Mouse (Mus musculus) midbrain, embryonic 15.5 days (tissue): ENCODE measurements at regions not wholly inside any gene's neighbourhood (a gene's known extent, or its start where the extent isn't known, plus 50 kb on each side); places are given as distances from the start of the nearest gene placed in this dataset.
"Not testable (repeated sequence)": the region's sequence is repeated elsewhere in the genome, so short reads cannot be mapped to it uniquely, and the experiment has no call there.

Experiments
- ATAC-seq: fragments of 200-750 bp; cut with Nextera tagmentation; replicated peaks from 2 replicates; pipeline ENCODE4 v1.8.0; 2017; ENCODE audit warnings: moderate TSS enrichment
- H3K27ac ChIP-seq: fragments of 300-500 bp; sonication (generic); 2 replicates; pipeline ENCODE4 v1.5.1; 2015; ENCODE audit warnings: mild to moderate bottlenecking, inconsistent platforms
- H3K27me3 ChIP-seq: fragments of 300-500 bp; sonication (generic); replicated peaks from 2 replicates; pipeline ENCODE4 v1.6.1; 2015; ENCODE audit warnings: inconsistent platforms
- H3K36me3 ChIP-seq: fragments of 300-500 bp; sonication (generic); replicated peaks from 2 replicates; pipeline ENCODE4 v1.6.1; 2015; ENCODE audit warnings: inconsistent platforms
- H3K4me1 ChIP-seq: fragments of 300-500 bp; sonication (generic); 2 replicates; pipeline ENCODE4 v1.6.1; 2015; ENCODE audit warnings: inconsistent platforms
- H3K4me2 ChIP-seq: fragments of 300-500 bp; sonication (generic); 2 replicates; pipeline ENCODE4 v1.6.1; 2015; ENCODE audit warnings: inconsistent platforms, mild to moderate bottlenecking, moderate library complexity
- H3K4me3 ChIP-seq: fragments of 300-500 bp; sonication (generic); 2 replicates; pipeline ENCODE4 v1.5.1; 2015; ENCODE audit warnings: mild to moderate bottlenecking, inconsistent platforms
- H3K9ac ChIP-seq: fragments of 300-500 bp; sonication (generic); 2 replicates; pipeline ENCODE4 v1.6.1; 2015; ENCODE audit warnings: mild to moderate bottlenecking, inconsistent platforms
- H3K9me3 ChIP-seq: fragments of 300-500 bp; sonication (generic); 2 replicates; pipeline ENCODE4 v1.6.1; 2016; ENCODE audit warnings: inconsistent platforms
- WGBS: fragments of 180-500 bp; shearing (Covaris S2); methylation state at CpG from one replicate; pipeline ENCODE4 v1.1.7; 2015; ENCODE audit warnings: mixed read lengths; 5-methylcytosine and 5-hydroxymethylcytosine counted together

DNA sequence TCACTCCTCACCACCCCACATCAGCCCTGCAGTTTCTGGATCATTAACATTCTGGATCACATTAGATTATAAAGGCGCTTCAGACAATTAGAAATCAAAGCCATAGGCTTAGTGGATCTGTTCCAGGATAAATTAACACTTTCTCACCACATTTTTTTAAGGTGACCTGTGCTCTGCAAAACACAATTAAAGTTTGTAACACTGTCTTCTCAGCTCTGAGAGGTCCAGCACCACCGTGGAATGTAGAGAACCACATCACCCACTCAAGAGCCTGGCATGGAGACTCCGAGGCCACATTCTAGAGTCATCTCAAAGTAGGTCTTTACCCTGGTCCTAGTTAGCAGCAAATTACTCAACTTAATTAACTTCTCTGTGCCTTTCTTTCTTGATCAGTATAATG, 58.4 kb upstream of the Galnt18 start:
- Histone ChIP-seq H3K27me3 (no peaks in the 10 kb centered on the region), H3K4me3 (no peak overlapping the region), H3K27ac (no peak overlapping the region), H3K4me2 (no peak overlapping the region), H3K36me3 (no peaks in the 10 kb centered on the region), H3K9me3 (no peaks in the 10 kb centered on the region), H3K4me1 (no peaks in the 10 kb centered on the region), H3K9ac (no peak overlapping the region)
- WGBS = 78% methylated on average over 3 of the region's 3 CpGs
- ATAC-seq = no peak

DNA sequence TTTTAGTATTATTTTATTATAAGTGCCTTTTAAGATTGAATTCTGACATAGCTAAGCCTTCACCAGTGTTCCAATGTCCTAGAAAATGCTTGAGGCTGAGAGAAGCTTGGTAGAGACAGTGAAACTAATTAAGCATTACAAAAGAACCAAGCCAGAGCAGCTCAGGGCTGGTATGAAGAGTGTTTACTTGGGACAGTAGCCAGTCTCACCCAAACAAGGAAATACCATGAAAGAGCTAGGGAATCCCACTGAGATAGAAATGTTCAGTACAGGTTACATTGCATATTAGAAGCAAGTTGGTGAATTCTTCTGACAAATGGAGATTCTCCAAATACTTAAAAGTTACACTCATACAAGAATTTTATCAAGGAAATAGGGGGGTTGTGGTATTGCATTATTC, 54.6 kb upstream of the Galnt18 start:
- H3K9ac ChIP-seq, H3K9me3 ChIP-seq, H3K4me2 ChIP-seq, H3K27me3 ChIP-seq, ATAC-seq, H3K4me3 ChIP-seq, H3K36me3 ChIP-seq, H3K4me1 ChIP-seq, H3K27ac ChIP-seq: not testable (repeated sequence)

DNA sequence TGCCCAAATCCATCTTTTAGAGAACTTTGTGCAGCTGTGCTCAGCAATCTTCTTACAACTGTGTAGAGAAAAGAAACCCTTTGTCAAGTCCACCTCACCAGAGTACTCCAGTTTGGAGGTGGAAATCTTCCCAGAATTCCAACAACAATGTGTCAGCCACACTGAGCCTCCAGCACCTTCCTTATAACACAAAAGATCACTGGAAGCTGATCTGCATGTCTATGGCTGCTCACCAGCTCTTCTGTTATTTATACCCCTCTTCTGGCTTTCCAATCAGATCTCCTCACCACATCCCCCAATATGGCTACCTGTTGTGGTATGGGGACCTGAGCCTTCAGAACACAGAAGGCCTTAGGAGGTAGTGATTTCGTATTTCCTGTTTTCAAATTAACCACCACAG, 50.2 kb upstream of the Galnt18 start:
- no peaks in the 10 kb centered on the region for H3K4me1 ChIP-seq

More for the DNA sequence above, 50.2 kb upstream of the Galnt18 start:
- Histone ChIP-seq H3K4me3 (no peak overlapping the region), H3K36me3 (no peaks in the 10 kb centered on the region), H3K4me2 (no peak overlapping the region), H3K27ac (no peak overlapping the region), H3K9ac (no peak overlapping the region), H3K9me3 (no peaks in the 10 kb centered on the region), H3K27me3 (no peaks in the 10 kb centered on the region)
- 72% methylated on average over 1 of the region's 1 CpGs for WGBS
- ATAC-seq = no peak
